Mouse (Mus musculus): ENCODE measurements around the gene Abl1. TPM values are rescaled to one million over a fixed set of nuclear protein-coding genes. Genes with fewer than 3 reads are reported as not detected.

The Abl1 gene
- total RNA-seq (2023): 10 to 100 TPM; 34.8 to 41.9 TPM

DNA sequence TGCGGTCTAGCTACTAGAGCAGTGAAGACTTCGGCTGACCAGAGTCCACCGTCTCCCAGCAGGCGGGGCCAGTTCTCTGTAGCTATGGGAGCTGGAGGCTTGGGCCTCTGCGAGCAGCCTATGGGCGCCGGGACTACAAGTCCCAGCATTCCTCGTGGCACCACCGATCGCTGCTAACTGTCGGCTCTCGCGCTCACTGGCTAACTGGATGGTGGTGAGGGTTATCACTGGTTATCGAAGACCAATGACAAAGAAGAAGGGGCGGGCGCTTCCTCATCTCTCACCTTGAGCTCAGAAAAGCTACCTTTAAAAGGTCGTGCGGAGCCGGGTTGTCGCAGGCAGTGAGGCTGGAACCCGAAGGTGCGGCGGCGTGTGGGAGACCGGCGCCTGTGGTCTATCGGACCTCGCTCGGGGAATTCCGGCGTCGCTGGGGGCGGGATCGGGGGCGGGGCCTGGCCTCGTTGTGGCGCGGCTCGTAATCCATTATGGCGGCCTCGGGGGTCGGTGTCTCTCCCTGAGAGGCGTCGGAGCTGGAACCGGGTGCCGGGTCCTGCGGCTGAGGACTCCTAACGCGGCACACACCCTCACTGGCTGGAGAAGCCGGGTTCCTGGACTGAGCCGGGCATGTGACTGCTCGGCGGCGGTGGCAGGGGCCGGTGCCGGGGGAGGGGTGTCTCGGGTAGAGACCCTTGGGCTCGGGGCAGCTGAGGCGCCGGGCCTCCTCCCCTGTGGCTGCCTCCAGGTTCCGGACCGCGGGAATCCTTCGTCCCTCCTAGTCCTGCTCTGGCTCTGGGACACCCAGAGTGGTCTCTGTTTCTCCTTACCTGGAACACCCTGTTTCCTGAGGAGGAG lies at the start of gene Abl1:
TSS of gene Abl1 (plus strand) at position 303 of the 852 bp plus-strand sequence.

GRCm38 (mm10) chr2:31639901-31640608 lies 48.1 kb upstream of the Abl1 start, which contains the start of gene Prdm12:
Prdm12 (plus strand) TSS chr2:31640037.

DNA sequence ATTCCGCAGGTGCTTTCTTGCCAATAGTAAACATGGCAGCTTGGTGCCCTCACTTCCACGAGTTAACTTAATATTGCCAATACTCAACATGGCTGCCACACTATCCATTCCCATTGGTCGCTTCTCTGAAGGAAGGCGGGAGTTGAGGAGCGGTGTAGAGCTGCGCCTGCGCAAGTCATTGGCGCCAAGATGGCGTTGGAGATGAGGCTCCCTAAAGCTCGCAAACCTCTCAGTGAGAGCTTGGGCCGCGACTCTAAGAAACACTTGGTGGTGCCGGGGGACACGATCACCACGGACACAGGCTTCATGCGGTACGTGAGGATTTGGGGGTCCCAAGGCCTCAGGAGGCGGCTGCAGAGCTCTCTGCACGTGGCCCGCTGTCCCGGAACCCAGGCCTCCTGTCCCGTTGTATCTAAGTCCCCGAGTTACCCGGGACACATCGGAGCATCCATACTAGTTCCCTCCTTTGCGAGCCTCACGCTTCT lies 17.6 kb upstream of the Abl1 start, which contains the start of gene Exosc2:
TSS of gene Exosc2 (plus strand) at position 165 of the 485 bp plus-strand sequence.

GRCm38 (mm10) chr2:31810444-31810843 lies 122.3 kb downstream of the Abl1 start, which contains the start of gene Qrfp:
Qrfp (minus strand) TSS chr2:31810580.

GRCm38 (mm10) chr2:31845896-31846691 lies 157.9 kb downstream of the Abl1 start, which contains the start of gene Fibcd1:
Fibcd1 (minus strand) TSS chr2:31846005.

Other genes starting within 250 kb of the Abl1 start
- gene Ass1, start 218.2 kb upstream of the Abl1 start, total RNA-seq (2023): 100 to 1,000 TPM in 1 of 2 experiments, 10 to 100 TPM in 1; 84.0 to 102 TPM
- gene Fubp3, start 115.7 kb upstream of the Abl1 start, total RNA-seq (2023): 10 to 100 TPM in 1 of 2 experiments, 1 to 10 TPM in 1; 9.0 to 15.6 TPM
- gene Prdm12, start 48.3 kb upstream of the Abl1 start, total RNA-seq (2023): not detected
- 10 to 100 TPM; 15.0 to 15.2 TPM for gene Exosc2, start 17.7 kb upstream of the Abl1 start, total RNA-seq (2023)
- gene Qrfp, start 122.2 kb downstream of the Abl1 start, total RNA-seq (2023): under 1 TPM in 1 of 2 experiments, not detected in 1; 0.16 TPM
- not detected for gene Fibcd1, start 157.6 kb downstream of the Abl1 start, total RNA-seq (2023)
- not detected for gene Lamc3, start 198.9 kb downstream of the Abl1 start, total RNA-seq (2023)

Data from neutrophil, adult 59 days (primary cell).